Mouse (Mus musculus): ENCODE results near the gene Srd5a3.

Srd5a3 gene

GRCm38 (mm10) chr5:76153430-76153829, 13.4 kb downstream of the Srd5a3 start:
- DNase-seq, result no peak

GRCm38 (mm10) chr5:76154434-76155165, 14.5 kb downstream of the Srd5a3 start:
- DNase-seq, result peak in 1 of 2 experiments; percentile 39

GRCm38 (mm10) chr5:76159555-76159954, 19.5 kb downstream of the Srd5a3 start:
- peak in 1 of 2 experiments; percentile 26 for DNase-seq

GRCm38 (mm10) chr5:76160086-76160485, 20.0 kb downstream of the Srd5a3 start:
- DNase-seq, result no peak

DNA sequence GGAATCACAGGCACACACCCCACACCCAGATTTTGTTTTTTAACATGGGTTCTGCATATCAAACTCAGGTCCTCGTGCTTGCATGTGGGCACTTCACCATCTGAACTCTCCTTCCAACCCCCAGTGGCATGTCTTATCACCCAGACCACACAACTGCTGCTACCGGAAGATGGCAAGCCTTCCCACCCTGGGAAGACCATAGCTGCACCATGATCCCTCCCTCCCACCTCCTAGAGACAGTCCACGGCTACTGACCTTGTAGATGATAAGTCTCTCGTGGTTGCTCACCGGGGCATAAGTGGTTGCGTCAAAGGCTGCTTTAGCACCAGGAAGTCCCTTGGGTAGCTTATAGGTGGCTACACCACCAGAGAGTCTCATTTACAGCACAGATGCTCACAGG, 21.4 kb downstream of the Srd5a3 start:
- DNase-seq, result no peak

DNA sequence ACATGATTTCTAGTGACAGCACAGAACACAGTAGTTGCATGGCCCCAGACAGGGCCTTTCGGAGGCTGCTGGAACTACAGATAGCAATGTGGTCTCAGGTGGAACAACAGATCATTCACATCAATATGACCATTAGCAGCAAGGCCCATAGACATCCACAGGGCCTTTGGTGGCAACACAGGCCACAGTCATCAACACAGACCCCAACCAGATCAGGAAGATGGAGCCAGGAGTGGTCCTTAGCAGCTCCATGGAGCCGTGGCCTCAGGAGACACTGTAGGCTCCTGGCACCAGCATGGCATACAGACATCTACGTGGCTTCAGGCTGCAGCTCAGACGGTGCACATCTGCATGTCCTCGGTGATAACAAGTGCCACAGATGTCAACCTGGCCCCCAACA, 22.9 kb downstream of the Srd5a3 start:
- no peak for DNase-seq

- no peak for DNase-seq
Observed at GRCm38 (mm10) chr5:76163828-76164390, 23.8 kb downstream of the Srd5a3 start.

GRCm38 (mm10) chr5:76164827-76165226, 24.8 kb downstream of the Srd5a3 start:
- DNase-seq, result no peak

DNA sequence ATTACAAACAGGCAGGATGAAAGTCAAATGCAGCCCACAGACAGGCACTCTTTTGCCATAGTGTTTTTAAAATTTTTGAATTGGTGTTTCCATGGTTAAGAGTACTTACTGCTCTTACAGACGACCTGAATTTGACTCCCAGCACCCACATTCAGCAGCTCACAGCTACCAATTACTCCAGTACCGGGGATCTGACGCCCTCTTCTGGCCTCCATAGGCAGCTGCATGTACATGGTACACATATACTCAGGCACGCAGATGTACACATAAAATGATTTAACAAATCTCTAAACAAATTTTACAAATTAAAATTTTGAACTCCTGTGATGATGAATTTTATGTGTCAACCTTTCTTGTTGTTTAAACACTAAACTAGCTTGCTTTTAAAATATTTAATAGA, 30.5 kb downstream of the Srd5a3 start:
- DNase-seq, result no peak

GRCm38 (mm10) chr5:76171039-76171438, 31.0 kb downstream of the Srd5a3 start:
- DNase-seq, result no peak

DNA sequence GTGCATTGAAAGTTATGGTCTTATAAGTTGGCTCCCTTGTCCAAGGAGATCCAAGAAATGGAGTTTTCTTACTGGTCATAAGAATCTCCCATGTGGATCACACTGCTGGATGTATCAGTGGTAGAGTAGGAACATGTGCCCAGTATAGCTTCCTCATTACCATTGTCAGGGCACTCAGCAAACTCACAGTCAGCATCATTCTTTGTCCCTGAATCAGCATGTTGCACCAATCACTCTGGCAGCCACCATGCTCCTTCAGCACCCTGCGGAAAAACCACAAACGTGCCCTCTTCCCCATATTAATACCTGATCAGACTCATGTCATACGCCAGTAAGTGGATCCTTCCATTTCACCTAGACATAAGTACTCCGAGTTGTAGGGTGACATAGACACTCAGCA, 35.0 kb downstream of the Srd5a3 start:
- DNase-seq, result no peak

DNA sequence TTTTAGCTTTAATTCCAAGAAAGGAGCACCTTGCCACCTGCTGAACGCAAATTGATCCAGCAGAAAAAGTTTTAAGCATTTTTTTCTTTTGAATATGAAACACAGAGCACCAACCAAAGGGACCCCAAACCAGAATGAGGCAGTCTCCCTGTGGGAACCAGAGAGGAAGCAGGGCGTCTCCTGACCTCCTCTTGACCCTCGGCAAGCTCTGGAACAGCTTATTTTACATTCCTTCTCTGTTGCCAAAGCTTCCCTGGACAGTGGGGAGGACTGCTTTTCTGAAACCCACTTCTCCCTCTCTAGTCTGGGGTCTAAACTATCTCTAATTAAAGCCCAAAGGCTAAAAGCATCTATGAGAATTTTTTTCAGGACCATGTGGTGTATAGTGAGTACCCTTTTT, 36.3 kb downstream of the Srd5a3 start:
- DNase-seq, result peak in 1 of 2 experiments; percentile 43

DNA sequence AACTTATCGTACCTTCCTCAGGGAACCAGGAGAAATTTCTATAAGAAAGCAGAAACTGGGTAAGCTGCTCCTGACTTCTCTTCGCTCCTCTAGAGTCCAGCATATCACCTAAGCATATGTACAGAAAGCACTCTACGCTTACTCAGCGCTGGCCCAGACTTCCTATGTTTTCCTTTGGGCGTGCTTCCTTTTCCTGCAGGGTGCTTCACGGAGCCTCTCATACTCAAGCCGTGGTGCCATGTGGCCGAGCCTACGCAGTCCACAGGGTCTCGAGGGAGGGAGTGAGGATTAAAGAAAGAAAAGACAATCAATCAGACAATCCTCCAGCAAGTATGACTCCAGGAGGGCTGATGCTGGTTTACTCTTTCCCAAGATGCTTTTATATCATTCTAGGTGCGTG, 36.8 kb downstream of the Srd5a3 start:
- DNase-seq, result no peak

DNA sequence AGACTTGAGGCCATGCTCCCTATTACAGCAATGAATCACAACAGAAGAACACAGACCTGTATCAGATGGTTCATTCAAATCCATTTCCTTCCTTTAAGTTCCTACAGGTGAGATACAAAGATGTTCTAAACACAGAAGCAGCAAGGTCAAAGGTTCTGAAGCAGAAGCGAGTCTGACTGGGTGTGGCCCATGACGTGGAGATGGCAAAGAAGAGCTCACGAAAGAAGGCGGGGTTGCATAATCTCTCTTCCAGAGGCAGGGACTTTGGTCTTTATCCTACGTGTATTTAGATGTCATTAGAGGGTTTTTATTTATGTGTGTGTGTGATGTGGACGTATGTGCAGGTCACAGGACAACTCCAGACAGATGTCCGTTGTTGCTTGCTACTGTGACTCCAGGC, 37.6 kb downstream of the Srd5a3 start:
- no peak for DNase-seq

DNA sequence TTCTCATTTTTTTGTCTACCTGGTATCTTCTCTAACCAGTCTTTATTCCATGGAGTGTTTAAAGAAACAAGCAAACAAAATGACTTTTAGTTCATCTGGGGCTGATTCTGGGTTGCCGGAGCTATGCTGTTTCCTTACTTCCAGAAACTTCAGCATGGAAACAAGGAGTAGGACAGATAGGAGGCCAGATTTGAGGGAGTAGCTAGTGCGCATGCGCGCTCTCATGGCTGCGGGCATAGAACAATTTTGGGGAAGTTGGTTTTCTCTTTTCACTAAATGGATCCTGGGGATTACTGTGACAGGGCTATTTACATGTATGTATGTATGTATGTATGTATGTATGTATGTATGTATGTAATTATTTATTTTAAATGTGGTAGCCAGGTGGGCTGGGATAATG, 39.1 kb downstream of the Srd5a3 start:
- no peak for DNase-seq

- DNase-seq, result no peak
Observed at GRCm38 (mm10) chr5:76179791-76180190, 39.7 kb downstream of the Srd5a3 start.

- DNase-seq, result no peak
Observed at GRCm38 (mm10) chr5:76182326-76182725, 42.3 kb downstream of the Srd5a3 start.

- DNase-seq, result no peak
Observed at GRCm38 (mm10) chr5:76183043-76183749, 43.1 kb downstream of the Srd5a3 start.

- DNase-seq, result peak; percentile 95 to 97
Observed at GRCm38 (mm10) chr5:76183750-76184261, 43.7 kb downstream of the Srd5a3 start, which contains the start of gene Tmem165. Tmem165 (plus strand) TSS chr5:76183880.

- DNase-seq, result peak; percentile 81 to 86
Observed at GRCm38 (mm10) chr5:76184286-76185080, 44.4 kb downstream of the Srd5a3 start.

- DNase-seq, result no peak
Observed at GRCm38 (mm10) chr5:76187885-76188284, 47.8 kb downstream of the Srd5a3 start.

DNA sequence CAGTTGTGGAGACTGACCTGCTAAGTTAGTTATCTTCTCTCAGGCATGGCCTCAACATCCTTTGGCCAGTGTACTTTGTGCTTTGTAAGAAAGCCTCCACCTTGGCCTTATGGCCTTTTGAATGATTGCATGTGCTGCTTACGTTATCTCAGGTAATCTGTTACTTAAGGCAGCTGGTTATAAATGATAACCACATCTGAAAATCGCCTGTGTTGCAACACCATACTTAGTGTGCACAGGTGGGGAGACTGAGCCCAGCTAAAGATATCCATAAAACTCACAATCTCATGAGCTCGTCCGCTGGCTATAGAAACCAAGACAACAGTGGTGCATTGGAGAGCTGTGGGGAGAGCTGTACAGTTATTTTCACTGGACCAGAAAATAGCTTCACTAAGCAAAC, 50.5 kb downstream of the Srd5a3 start:
- DNase-seq, result no peak

GRCm38 (mm10) chr5:76193075-76193474, 53.0 kb downstream of the Srd5a3 start:
- no peak for DNase-seq

Measured in kidney, postnatal 4 days (tissue).